Mouse (Mus musculus): Measurements from ENCODE around the gene Ugt1a6a.

DNA sequence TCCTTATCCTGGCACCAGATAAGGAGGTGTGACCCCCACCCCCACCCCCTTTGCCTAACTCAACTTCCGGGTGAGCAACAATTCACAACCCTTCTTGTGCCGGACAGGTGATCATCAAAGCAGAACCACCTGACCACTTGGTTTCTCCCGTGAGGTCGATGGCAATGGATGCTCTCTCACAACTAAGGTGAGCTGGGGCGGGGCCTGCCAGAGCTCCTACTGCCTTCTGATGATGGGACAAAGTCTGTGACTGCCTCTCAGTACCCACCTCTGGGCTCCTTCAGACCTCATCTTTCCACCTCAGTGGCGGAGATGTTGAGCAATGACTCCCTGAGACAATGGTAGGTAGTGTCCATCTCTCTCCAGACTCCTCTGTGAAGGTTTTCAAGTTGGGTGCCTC, 111.3 kb downstream of the Ugt1a6a start:
- TF ChIP-seq HCFC1 (IDR thresholded peaks at IDR 0.05; ENCODE audit: borderline replicate concordance, insufficient read depth, low read length) (no peak), ZNF384 (IDR thresholded peaks at IDR 0.05; ENCODE audit: low read depth, low read length) (no peak), CHD2 (IDR thresholded peaks at IDR 0.05; ENCODE audit: low read depth, low read length) (no peak), MAFK (IDR thresholded peaks at IDR 0.05; ENCODE audit: insufficient read depth, low read depth, low read length) (no peak)

All from ES-E14 (cell line).